Mouse (Mus musculus) Patski (cell line): ENCODE results near the gene Spata7. TPM values are rescaled to one million over a fixed set of nuclear protein-coding genes. Genes with fewer than 3 reads are reported as not detected.
"Not testable (repeated sequence)": the region's sequence is repeated elsewhere in the genome, so short reads cannot be mapped to it uniquely, and the experiment has no call there.

Experiments used
- ATAC-seq: fragments of 100-300 bp; one replicate; pipeline ENCODE4 v1.8.0; 2021
- CTCF ChIA-PET: fragments of 350-600 bp; sonication (Branson Sonifier 250); formaldehyde crosslinking; loops from one replicate; lab custom pipeline; 2022; ENCODE audit warnings: inconsistent platforms; lab: Charles Lee
- POLR2A ChIA-PET: fragments of 350-600 bp; sonication (Branson Sonifier 250); formaldehyde crosslinking; loops from one replicate; lab custom pipeline; 2022; ENCODE audit warnings: antibody characterized with exemption, inconsistent platforms; lab: Charles Lee
- DNase-seq: peaks from one replicate; pipeline ENCODE4 v3.0.0-alpha.2; 2011; ENCODE audit warnings: low read depth, low spot score
- H3K27me3 ChIP-seq: fragments of 371-371 bp; one replicate; pipeline ENCODE4 v1.5.1; 2021
- CTCF ChIP-seq: fragments of 100-300 bp; IDR thresholded peaks from one replicate; pipeline ENCODE4 v1.5.1; 2021
- in situ Hi-C: fragments of 300-500 bp; cut with MboI; formaldehyde crosslinking; loops from 3 replicates; pipeline ENCODE4 v1.11.1; 2018; ENCODE audit warnings: low pct_unique_long_range_greater_than_20kb, mixed read lengths
- polyA plus RNA-seq: library from polyadenylated mRNA; unstranded; gene quantifications from one replicate; pipeline ENCODE4 v1.2.3, GENCODE M21; 2021

The Spata7 gene
- polyA plus RNA-seq, 1 experiment from 2014 or later, result 18.0 TPM

DNA sequence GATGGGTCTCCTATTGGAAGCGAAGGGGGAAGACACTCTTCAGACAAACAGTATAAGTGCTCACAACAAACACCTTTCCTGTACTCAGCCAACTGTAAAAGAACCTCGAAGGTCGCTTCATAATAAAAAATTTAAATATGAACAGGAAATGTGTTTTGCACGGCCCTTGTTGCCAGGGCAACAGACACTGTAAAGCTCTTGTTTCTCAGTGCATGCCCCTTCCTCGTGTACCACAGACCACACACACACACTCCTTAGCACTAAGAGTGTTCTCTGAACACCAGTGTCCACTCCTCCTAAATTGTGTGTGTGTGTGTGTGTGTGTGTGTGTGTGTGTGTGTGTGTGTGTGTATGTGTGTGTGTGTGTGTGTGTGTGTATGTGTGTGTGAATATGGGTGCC lies 12.2 kb upstream of the Spata7 start:
- in situ Hi-C loops, result no loop called here
- no peaks in the 10 kb centered on the region for H3K27me3 ChIP-seq
- ChIA-PET POLR2A (no interaction called here), CTCF (no interaction called here)
- ATAC-seq (no peak), DNase-seq (no peak)
- TF ChIP-seq CTCF, result no peak

DNA sequence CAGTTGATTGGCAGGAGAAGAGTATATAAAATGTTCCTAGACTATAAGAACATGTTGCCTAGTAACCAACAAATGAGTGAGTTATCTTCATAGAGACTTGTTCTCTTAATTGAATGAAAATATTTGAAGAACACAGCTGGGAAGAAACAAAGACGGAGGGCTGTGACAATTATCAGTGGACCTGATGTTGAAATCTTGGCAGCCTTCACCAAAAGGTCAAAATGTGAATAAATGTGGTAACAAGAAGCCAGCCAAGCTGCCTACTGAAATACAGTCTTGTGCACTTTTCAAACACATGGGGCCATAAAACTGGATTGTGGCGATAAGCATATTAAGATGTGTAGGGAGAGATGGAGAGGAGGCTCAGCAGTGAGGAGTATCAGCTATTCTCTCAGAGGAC lies 8.5 kb upstream of the Spata7 start:
- in situ Hi-C loops, result no loop called here
- TF ChIP-seq CTCF, result no peak
- peak; percentile 1 for DNase-seq
- ATAC-seq, result no peak
- POLR2A ChIA-PET, result no interaction called here
- CTCF ChIA-PET, result no interaction called here
- H3K27me3 ChIP-seq, result no peaks in the 10 kb centered on the region

DNA sequence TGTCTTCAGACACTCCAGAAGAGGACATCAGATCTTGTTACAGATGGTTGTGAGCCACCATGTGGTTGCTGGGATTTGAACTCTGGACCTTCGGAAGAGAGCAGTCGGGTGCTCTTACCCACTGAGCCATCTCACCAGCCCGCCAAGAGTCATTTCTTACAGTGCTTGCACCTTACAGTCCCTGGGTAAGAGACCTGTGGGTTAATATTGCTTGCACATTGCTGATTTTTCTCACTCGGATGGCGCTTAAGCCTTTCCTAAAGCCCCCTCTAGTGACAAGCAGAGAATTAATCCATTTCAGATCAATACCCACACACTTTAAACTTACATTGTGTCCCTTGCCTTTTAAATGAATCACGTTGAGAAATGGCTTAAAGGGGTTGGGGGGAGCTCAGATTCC lies 7.0 kb upstream of the Spata7 start:
- in situ Hi-C loops, H3K27me3 ChIP-seq, DNase-seq, ATAC-seq, POLR2A ChIA-PET: not testable (repeated sequence)
- CTCF ChIA-PET, result interaction anchor here (0.7 kb wide), 1 partner anchor 161 kb away, joined by 3 read pairs; no protein-coding TSS in a partner anchor

DNA sequence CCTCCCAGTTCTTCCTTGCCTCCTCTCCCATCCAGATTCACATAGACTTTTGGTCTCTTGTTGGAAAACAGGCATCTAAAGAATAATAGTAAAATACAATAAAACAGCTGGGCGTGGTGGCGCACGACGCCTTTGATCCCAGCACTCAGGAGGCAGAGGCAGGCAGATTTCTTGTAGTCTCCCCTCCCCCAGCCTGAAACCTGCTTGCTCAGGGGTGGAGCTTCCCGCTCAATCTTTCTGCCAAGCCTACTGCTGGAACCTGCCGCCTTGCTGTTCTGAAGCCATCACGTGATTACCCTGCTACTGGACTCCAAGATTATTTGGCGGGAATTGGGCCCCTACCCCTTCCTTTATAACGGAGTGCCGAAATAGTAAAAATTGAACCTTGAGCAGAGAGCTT lies 4.7 kb upstream of the Spata7 start:
- DNase-seq, H3K27me3 ChIP-seq, ATAC-seq, in situ Hi-C loops, CTCF ChIA-PET: not testable (repeated sequence)
- POLR2A ChIA-PET, result interaction anchor here (0.7 kb wide), 1 partner anchor 341 kb away, joined by 6 read pairs; no protein-coding TSS in a partner anchor

DNA sequence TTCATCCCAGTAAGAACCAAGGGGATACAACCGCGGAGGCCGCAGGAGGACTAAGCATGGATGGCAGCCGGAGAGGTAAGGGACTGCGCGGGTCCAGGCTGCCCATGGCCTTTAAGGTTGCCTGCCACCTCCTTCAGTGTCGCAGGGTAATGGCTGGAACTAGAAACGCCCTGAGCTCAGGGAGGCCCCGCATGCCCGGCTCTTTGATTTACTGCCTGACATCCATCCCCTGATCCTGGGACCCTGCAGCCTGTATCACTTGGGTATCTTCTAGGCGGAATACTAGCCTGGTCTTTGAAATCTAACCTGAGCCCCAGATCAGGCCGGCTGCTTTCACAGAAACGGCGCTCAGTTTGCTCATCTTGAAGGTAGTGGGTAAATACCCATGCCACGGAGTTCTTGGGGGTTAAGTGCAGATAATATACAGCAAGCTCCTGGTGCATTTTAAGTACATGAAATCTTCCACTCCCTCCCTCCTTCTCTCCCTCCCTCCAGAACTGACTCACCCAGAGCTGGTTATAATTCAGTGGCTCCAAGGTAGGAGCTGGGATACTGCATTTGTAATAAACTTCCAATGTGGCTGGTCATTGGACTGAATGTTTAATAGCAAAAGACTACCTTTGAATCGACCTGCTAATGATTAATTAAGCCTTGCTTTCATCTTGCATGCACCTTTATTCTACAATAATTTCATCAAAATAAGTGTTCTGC lies 458 bp downstream of the Spata7 start:
- no peaks in the 10 kb centered on the region for H3K27me3 ChIP-seq
- CTCF ChIA-PET, result interaction anchor here (1.2 kb wide), 1 partner anchor 355 kb away, joined by 3 read pairs; no protein-coding TSS in a partner anchor
- no peak for TF ChIP-seq CTCF
- POLR2A ChIA-PET, result no interaction called here
- in situ Hi-C loops, result no loop called here
- DNase-seq, result peak; percentile 3
- peak; percentile 75 for ATAC-seq

DNA sequence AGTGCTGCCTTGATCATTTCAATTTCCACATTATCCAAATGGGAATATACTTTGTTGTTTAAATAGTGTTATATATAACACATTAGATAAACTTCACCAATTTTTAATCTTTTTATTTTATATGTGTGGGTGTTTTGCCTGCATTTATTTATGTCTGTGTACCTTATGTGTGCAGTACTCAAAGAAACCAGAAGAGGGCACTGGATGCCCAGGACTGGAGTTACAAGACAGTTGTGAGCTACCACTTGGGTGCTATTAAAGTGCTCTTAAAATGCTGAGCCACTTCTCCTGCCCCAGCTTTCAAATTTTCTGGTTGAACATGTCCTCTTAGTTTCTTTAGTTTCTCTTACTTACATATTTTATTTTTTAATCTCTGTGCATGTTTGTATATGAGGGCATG lies 16.9 kb downstream of the Spata7 start:
- DNase-seq, result no peak

DNA sequence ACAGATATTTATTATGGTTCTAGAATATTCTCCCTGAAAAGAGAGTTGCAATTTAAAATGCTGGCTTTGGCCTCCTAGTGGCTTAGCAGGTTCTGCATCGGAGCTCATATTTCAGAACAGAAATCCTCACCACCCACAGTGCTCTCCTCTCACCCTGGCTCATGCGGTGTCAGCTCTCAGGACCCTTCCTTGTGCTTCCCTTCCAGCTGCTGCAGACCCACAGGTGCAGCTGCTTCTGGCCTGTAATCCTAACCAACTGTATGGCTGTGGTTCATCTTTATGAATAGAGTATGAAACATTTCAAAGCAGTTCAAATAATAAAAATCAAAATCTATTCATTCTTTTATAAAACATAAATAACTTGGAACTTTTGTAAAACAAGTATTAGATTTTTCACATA lies 28.9 kb downstream of the Spata7 start:
- ChIA-PET CTCF (interaction anchor here (0.8 to 1.3 kb wide), 3 partner anchors 9 to 18 kb away, joined by 3 to 4 read pairs (median 3); no protein-coding TSS in a partner anchor), POLR2A (no interaction called here)
- H3K27me3 ChIP-seq, result no peaks in the 10 kb centered on the region
- no peak for ATAC-seq
- in situ Hi-C loops, result no loop called here
- no peak for DNase-seq
- TF ChIP-seq CTCF, result no peak

More for the DNA sequence above, 16.9 kb downstream of the Spata7 start:
- no peak for ATAC-seq
- CTCF ChIA-PET, result interaction anchor here (1.3 to 2.5 kb wide), 3 partner anchors 8 to 13 kb away, joined by 3 to 8 read pairs (median 5); no protein-coding TSS in a partner anchor
- H3K27me3 ChIP-seq, result no peaks in the 10 kb centered on the region
- POLR2A ChIA-PET, result no interaction called here
- peak; percentile 43 for TF ChIP-seq CTCF
- in situ Hi-C loops, result no loop called here

DNA sequence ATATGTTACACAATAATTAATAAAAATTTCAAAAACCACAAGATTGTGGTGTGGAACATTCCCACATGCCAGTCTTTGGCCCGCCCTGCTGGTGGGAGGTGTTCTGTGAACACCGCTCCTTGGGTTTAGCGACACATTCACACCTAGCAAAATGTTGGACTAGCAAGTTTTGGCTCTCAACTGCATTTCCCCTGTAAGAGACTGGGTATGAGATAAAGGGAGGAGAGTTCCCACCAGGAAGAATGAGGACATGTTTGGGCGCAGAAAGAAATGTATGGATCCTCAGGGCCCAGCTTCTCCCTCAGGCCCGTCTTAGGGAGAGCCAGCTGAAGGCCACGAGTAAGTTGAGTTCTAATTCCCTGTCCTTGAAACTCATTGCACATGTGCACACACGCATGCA lies 34.7 kb downstream of the Spata7 start:
- TF ChIP-seq CTCF, result no peak
- in situ Hi-C loops, result no loop called here
- DNase-seq, result no peak
- POLR2A ChIA-PET, result no interaction called here
- H3K27me3 ChIP-seq, result no peaks in the 10 kb centered on the region
- no peak for ATAC-seq
- CTCF ChIA-PET, result interaction anchor here (1.6 kb wide), 1 partner anchor 12 kb away, joined by 3 read pairs; no protein-coding TSS in a partner anchor

DNA sequence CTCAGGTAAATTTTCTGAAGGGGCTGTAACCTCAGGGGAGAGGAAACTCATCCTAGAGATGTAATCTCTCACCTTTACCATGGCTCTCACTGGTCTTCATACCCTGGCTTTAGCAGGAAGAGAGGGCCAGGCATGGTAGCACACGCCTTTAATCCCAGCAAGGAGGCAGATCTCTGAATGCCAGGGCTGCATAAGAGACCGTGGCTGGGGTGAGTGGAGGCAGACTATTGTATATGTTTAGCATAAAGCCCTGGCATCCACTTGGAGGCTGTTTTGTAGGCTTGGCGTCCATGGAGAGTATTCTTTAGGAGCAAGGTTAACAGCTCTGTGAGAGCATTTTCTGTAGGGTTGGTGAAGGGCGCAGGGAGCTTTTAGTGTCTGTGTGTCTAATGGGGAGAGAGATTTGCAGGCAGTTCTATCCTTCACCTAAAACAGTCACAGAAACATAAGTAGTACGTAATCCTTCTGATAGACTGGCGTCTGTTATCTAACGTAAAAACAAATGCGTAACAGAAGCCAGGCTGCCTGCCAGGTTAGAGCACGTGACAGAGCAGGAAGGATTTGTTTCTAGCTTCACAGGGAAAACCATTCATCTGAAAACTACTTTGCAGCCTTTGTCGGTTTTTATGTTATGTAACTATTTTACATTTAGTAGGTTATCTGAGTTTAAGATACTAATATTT lies 40.3 kb downstream of the Spata7 start:
- ATAC-seq, result no peak

DNA sequence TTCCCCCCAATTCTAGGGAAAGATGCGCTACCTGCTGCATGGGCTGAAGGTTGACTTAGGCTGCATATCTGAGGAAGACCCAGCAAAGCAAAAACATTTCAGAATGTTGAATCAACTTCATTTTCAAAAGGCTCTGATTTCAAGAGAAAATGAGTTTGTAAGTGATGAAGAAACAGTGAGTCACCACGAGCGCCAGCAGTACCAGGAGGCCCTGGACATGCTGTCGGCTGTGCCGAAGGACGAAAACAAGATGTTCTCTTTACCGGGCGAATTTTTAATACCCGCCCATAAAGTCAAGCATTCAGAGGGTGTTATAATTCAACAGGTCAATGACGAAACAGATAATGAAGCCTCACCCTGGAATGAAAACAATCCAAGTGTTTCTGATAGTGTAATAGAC lies 41.1 kb downstream of the Spata7 start:
- ChIA-PET POLR2A (no interaction called here), CTCF (no interaction called here)
- no peak for TF ChIP-seq CTCF
- in situ Hi-C loops, result no loop called here
- DNase-seq, result no peak
- ATAC-seq, result no peak
- no peaks in the 10 kb centered on the region for H3K27me3 ChIP-seq

More for the DNA sequence above, 40.3 kb downstream of the Spata7 start:
- CTCF ChIA-PET, result no interaction called here
- TF ChIP-seq CTCF, result no peak
- H3K27me3 ChIP-seq, result no peaks in the 10 kb centered on the region
- POLR2A ChIA-PET, result no interaction called here
- no peak for DNase-seq
- in situ Hi-C loops, result no loop called here

DNA sequence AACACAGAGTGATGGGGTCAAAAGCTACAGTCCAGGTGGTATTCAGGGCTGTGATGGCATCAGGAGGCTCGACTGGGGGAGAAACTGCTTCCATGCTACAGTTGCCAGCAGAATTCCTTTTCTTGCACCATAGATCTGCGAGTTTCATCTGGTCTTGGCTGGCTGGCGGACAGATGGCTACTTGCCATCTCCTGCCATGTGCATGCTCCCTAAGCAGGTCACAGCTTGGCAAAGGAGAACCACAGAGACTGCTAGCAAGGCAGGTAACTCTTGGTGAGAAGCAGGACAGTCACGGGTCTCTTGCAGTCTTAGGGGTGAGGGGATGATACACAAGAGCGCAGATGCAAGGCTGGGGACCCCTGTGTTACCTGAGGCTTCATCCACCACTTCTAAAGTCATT lies 41.9 kb downstream of the Spata7 start:
- in situ Hi-C loops, result no loop called here
- H3K27me3 ChIP-seq, result no peaks in the 10 kb centered on the region
- ChIA-PET POLR2A (no interaction called here), CTCF (no interaction called here)
- no peak for DNase-seq
- no peak for ATAC-seq
- no peak for TF ChIP-seq CTCF
